Mouse (Mus musculus): ENCODE results near the gene Olfr56.

- no peak for TF ChIP-seq MAFK (IDR thresholded peaks at IDR 0.05; ENCODE audit: insufficient read depth, low read depth, low read length)
- TF ChIP-seq ZNF384 (IDR thresholded peaks at IDR 0.05; ENCODE audit: low read depth, low read length) = no peak
- no peak for TF ChIP-seq ZC3H11A (IDR thresholded peaks at IDR 0.05; ENCODE audit: borderline replicate concordance, low read depth, low read length)
- no peak for TF ChIP-seq CHD2 (IDR thresholded peaks at IDR 0.05; ENCODE audit: low read depth, low read length)
Observed at GRCm38 (mm10) chr11:49090551-49090950, 111.9 kb downstream of the Olfr56 start.
